8 mouse cellular contexts compared by ENCODE assay signal in the genomic region with DNA sequence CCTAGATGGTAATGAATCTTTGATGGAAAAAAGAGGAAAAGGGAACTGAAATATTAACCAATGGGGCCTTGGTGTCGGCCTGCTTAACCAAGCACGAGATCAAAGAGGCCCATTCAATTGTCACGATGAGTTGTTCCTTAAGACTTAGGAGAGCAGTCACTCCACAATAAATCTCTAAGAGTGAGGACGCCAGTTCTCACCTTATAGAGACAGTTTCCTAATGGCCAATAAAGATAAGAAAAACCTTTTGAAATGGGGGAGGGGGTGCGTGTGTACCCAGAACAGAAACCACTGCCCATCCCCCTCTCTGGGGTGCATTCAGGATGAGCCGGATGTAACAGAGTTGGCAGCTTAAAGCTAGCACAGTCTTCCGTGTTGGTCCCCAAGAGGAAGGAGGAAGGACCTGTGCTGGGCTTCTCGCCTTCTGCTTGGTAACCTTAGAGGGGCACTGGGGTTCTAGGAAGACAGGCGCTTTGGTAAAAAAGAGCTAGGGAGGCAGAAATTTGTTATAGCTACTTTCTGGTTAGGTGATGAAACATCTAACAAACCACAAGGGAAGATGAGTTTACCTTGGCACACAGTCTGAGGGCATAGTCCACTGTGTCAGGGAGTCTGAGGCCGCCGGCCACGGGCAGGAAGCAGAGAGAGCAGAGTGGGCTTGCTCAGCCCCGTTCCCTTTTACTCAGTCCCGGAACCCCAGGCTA. TPM values are rescaled to one million over a fixed set of nuclear protein-coding genes. Genes with fewer than 3 reads are reported as not detected.
DNase-seq lines count a peak whose midpoint lies in the region; ATAC-seq and TF ChIP-seq lines count a peak whose summit lies in the region.

No protein-coding gene starts in this region.

- H3K27ac ChIP-seq in embryonic facial prominence, embryonic 14.5 days (replicated peaks; ENCODE audit: low read depth, low read length), result no peak overlapping the region
- H3K27ac ChIP-seq in embryonic facial prominence, embryonic 10.5 days (replicated peaks), result no peak overlapping the region
- H3K27ac ChIP-seq in CH12.LX (ENCODE audit: insufficient read depth, low read depth), result peak overlapping the region; percentile 97
- H3K27ac ChIP-seq in kidney, embryonic 16.5 days (ENCODE audit: low read length), result peak overlapping the region; percentile 80

- H3K9me3 ChIP-seq in embryonic facial prominence, embryonic 14.5 days (ENCODE audit: control insufficient read depth, low read length), result no peaks in the 10 kb centered on the region
- no peaks in the 10 kb centered on the region for H3K9me3 ChIP-seq in embryonic facial prominence, embryonic 10.5 days
- no peaks in the 10 kb centered on the region for H3K9me3 ChIP-seq in CH12.LX (replicated peaks; ENCODE audit: low read length)
- no peaks in the 10 kb centered on the region for H3K9me3 ChIP-seq in kidney, embryonic 16.5 days (ENCODE audit: low read length)

- WGBS in embryonic facial prominence, embryonic 14.5 days, result 69% methylated on average over 14 of the region's 14 CpGs
- 73% methylated on average over 14 of the region's 14 CpGs for WGBS in embryonic facial prominence, embryonic 10.5 days
- WGBS in kidney, embryonic 16.5 days, result 12% methylated on average over 14 of the region's 14 CpGs

- no peaks in the 10 kb centered on the region for H3K36me3 ChIP-seq in embryonic facial prominence, embryonic 14.5 days (ENCODE audit: control insufficient read depth, insufficient read depth, low read length)
- no peaks in the 10 kb centered on the region for H3K36me3 ChIP-seq in embryonic facial prominence, embryonic 10.5 days (replicated peaks)
- peaks cover 0 to 10% of the 10 kb centered on the region in 2 experiments for H3K36me3 ChIP-seq in CH12.LX (replicated peaks in 1 of 2; ENCODE audit: control insufficient read depth in 1 of 2, insufficient read depth in 1 of 2, low read length in 1 of 2)
- H3K36me3 ChIP-seq in kidney, embryonic 16.5 days (ENCODE audit: insufficient read depth, low read length), result no peaks in the 10 kb centered on the region

- no peak for TF ChIP-seq CTCF in CH12.LX (conservative IDR thresholded peaks at IDR 0.05 in 1 of 2, IDR thresholded peaks at IDR 0.05 in 1 of 2; ENCODE audit: low read depth in 2 of 2, low read length in 2 of 2)

- peak; percentile 50; the same call in 1 of the 2 replicates for ATAC-seq in embryonic facial prominence, embryonic 14.5 days (ENCODE audit: low read depth)
- peak; percentile 61 for ATAC-seq in kidney, embryonic 16.5 days (ENCODE audit: low FRiP score, low TSS enrichment)
- ATAC-seq in neutrophil, adult 5-6 weeks (ENCODE audit: extremely low read depth, insufficient number of reproducible peaks, low FRiP score, poor library complexity, severe bottlenecking), result peak; percentile 54; the same call in 1 of the 2 replicates

- H3K79me2 ChIP-seq in CH12.LX (replicated peaks; ENCODE audit: control insufficient read depth, extremely low read depth, insufficient read depth, poor library complexity, severe bottlenecking), result no peaks in the 10 kb centered on the region

- H3K9ac ChIP-seq in embryonic facial prominence, embryonic 14.5 days (ENCODE audit: low read depth, low read length), result no peak overlapping the region
- peak overlapping the region; percentile 60 for H3K9ac ChIP-seq in CH12.LX (ENCODE audit: insufficient read depth, low read depth)
- no peak overlapping the region for H3K9ac ChIP-seq in kidney, embryonic 16.5 days (replicated peaks; ENCODE audit: low read length)

- peak; percentile 76 for TF ChIP-seq POLR2A in CH12.LX (IDR thresholded peaks at IDR 0.05; ENCODE audit: low read depth, low read length)

- H3K4me3 ChIP-seq in embryonic facial prominence, embryonic 14.5 days (ENCODE audit: low read depth, low read length), result no peak overlapping the region
- no peak overlapping the region for H3K4me3 ChIP-seq in embryonic facial prominence, embryonic 10.5 days
- H3K4me3 ChIP-seq in CH12.LX (replicated peaks in 1 of 3; ENCODE audit: low read depth in 2 of 3, low read length in 2 of 3, poor library complexity in 1 of 3), result peak overlapping the region; percentile 42 to 58 (median 51)
- H3K4me3 ChIP-seq in kidney, embryonic 16.5 days (ENCODE audit: low read length), result no peak overlapping the region

- no peaks in the 10 kb centered on the region; the same call in 1 of the 2 replicates for H3K4me1 ChIP-seq in embryonic facial prominence, embryonic 14.5 days (ENCODE audit: control insufficient read depth, insufficient read depth, low read length)
- peaks cover 23% of the 10 kb centered on the region for H3K4me1 ChIP-seq in embryonic facial prominence, embryonic 10.5 days
- peaks cover 23 to 61% of the 10 kb centered on the region in 2 experiments for H3K4me1 ChIP-seq in CH12.LX (ENCODE audit: control insufficient read depth in 1 of 2, insufficient read depth in 2 of 2)
- peaks cover 33% of the 10 kb centered on the region for H3K4me1 ChIP-seq in kidney, embryonic 16.5 days (ENCODE audit: insufficient read depth, low read length)

- no peaks in the 10 kb centered on the region for H3K27me3 ChIP-seq in embryonic facial prominence, embryonic 14.5 days (replicated peaks; ENCODE audit: control insufficient read depth, insufficient read depth, low read length)
- H3K27me3 ChIP-seq in embryonic facial prominence, embryonic 10.5 days (replicated peaks; ENCODE audit: low read depth, poor library complexity, severe bottlenecking), result no peaks in the 10 kb centered on the region
- H3K27me3 ChIP-seq in CH12.LX (replicated peaks), result no peaks in the 10 kb centered on the region
- no peaks in the 10 kb centered on the region for H3K27me3 ChIP-seq in kidney, embryonic 16.5 days (ENCODE audit: insufficient read depth, low read length)

- intact Hi-C loops in left cerebral cortex, postnatal 4 days (cut with DNase I), result no loop called here

- dilution Hi-C loops in CH12.LX (cut with MboI; ENCODE audit: extremely low pct_ligation_motif_present, extremely low pct_unique_long_range_greater_than_20kb, low sequenced_read_pairs), result no loop called here

- TF ChIP-seq RAD21 in CH12.LX (IDR thresholded peaks at IDR 0.05; ENCODE audit: low read depth, low read length), result no peak; the same call in none of the 2 replicates

- H3K4me2 ChIP-seq in embryonic facial prominence, embryonic 14.5 days (ENCODE audit: low read depth, low read length), result no peak overlapping the region
- H3K4me2 ChIP-seq in CH12.LX (ENCODE audit: insufficient read depth, low read depth, poor library complexity, severe bottlenecking), result peak overlapping the region; percentile 73
- peak overlapping the region; percentile 35 for H3K4me2 ChIP-seq in kidney, embryonic 16.5 days (replicated peaks; ENCODE audit: low read depth, low read length)

- TF ChIP-seq EP300 in CH12.LX (IDR thresholded peaks at IDR 0.05; ENCODE audit: low read length), result peak; percentile 74; the same call in 1 of the 2 replicates

- no peak for DNase-seq in embryonic facial prominence, embryonic 14.5 days (ENCODE audit: low spot score)
- no peak for DNase-seq in embryonic facial prominence, embryonic 10.5 days (ENCODE audit: low spot score)
- DNase-seq in CH12.LX (ENCODE audit: extremely low read depth), result peak; percentile 95
- DNase-seq in right cerebral cortex, postnatal 14 days, result no peak
- DNase-seq in left cerebral cortex, postnatal 4 days, result no peak
- DNase-seq in left cerebral cortex, adult 11 months (ENCODE audit: low spot score), result no peak

- in situ Hi-C loops in CH12.LX (cut with MboI; ENCODE audit: low pct_ligation_motif_present, low pct_unique_long_range_greater_than_20kb, low sequenced_read_pairs), result no loop called here

TF ChIP-seq in CH12.LX, 34 proteins besides CTCF, POLR2A, EP300 and RAD21 (continues in another document):
- no peak for TF ChIP-seq ZKSCAN1 (IDR thresholded peaks at IDR 0.05; ENCODE audit: borderline replicate concordance, low read depth, low read length)
- no peak for TF ChIP-seq JUN (IDR thresholded peaks at IDR 0.05; ENCODE audit: insufficient read depth, low read depth, low read length)
- no peak for TF ChIP-seq CHD1 (IDR thresholded peaks at IDR 0.05; ENCODE audit: low read depth, low read length)
- TF ChIP-seq JUND (conservative IDR thresholded peaks at IDR 0.05; ENCODE audit: low read depth, low read length), result no peak
- peak; percentile 92 for TF ChIP-seq ELF1 (IDR thresholded peaks at IDR 0.05; ENCODE audit: low read depth, low read length)
- peak; percentile 97 for TF ChIP-seq CHD2 (IDR thresholded peaks at IDR 0.05; ENCODE audit: low read length)
- TF ChIP-seq USF1 (IDR thresholded peaks at IDR 0.05; ENCODE audit: low read depth, low read length), result no peak
- peak; percentile 51 for TF ChIP-seq TCF12 (IDR thresholded peaks at IDR 0.05; ENCODE audit: low read depth, low read length)
- no peak; the same call in 1 of the 2 replicates for TF ChIP-seq MXI1 (IDR thresholded peaks at IDR 0.05; ENCODE audit: low read depth, low read length)
- no peak for TF ChIP-seq E2F4 (IDR thresholded peaks at IDR 0.05; ENCODE audit: insufficient replicate concordance, low read depth, low read length)
- TF ChIP-seq SIN3A (IDR thresholded peaks at IDR 0.05; ENCODE audit: low read length), result no peak; the same call in none of the 2 replicates
- peak; percentile 70 for TF ChIP-seq NELFE (IDR thresholded peaks at IDR 0.05; ENCODE audit: low read depth, low read length)
- 0 out of 2 replicates have a peak, but pooled peaks have one; percentile 14 for TF ChIP-seq UBTF (IDR thresholded peaks at IDR 0.05; ENCODE audit: low read depth, low read length)
- TF ChIP-seq TBP (conservative IDR thresholded peaks at IDR 0.05; ENCODE audit: low read depth, low read length), result no peak; the same call in 1 of the 2 replicates

RNA-seq across cellular contexts. Expression of a gene that starts 22.5 kb away (rescaled TPM):
- polyA plus RNA-seq in embryonic facial prominence, embryonic 14.5 days (2014; fragmentation: Nextera tagmentation; extraction: Ambion mirVana), result 5.6 and 7.9 TPM in 2 replicates
- polyA plus RNA-seq in embryonic facial prominence, embryonic 10.5 days (2016; fragmentation: Nextera tagmentation; extraction: Ambion mirVana), result 3.8 TPM in 2 replicates
- total RNA-seq in CH12.LX (2012; rRNA removed) (14.1 and 18.3 TPM in 2 replicates), CH12.LX (2014; rRNA removed) (18.7 and 20.9 TPM in 2 replicates)
- 18.9 and 24.2 TPM in 2 replicates for polyA plus RNA-seq in CH12.LX (2012; ENCODE audit: insufficient read length, low read depth)
- 8.4 and 8.7 TPM in 2 replicates for polyA plus RNA-seq in kidney, embryonic 16.5 days (2015; fragmentation: Nextera tagmentation; extraction: Ambion mirVana)
- 45.0 and 49.8 TPM in 2 replicates for total RNA-seq in neutrophil, adult 5-6 weeks (2017)
- 10 to 100 TPM; 13.0 to 13.2 TPM for total RNA-seq in left cerebral cortex, postnatal 4 days (2021)

RNA-seq across cellular contexts. Expression of a gene that starts 22.7 kb away (rescaled TPM):
- polyA plus RNA-seq in embryonic facial prominence, embryonic 14.5 days (2014; fragmentation: Nextera tagmentation; extraction: Ambion mirVana), result 4.3 and 4.7 TPM in 2 replicates
- 1.5 and 1.6 TPM in 2 replicates for polyA plus RNA-seq in embryonic facial prominence, embryonic 10.5 days (2016; fragmentation: Nextera tagmentation; extraction: Ambion mirVana)
- total RNA-seq in CH12.LX (2012; rRNA removed) (2.2 and 3.3 TPM in 2 replicates), CH12.LX (2014; rRNA removed) (1.3 and 1.4 TPM in 2 replicates)
- 0.76 and 0.79 TPM in 2 replicates for polyA plus RNA-seq in CH12.LX (2012; ENCODE audit: insufficient read length, low read depth)
- polyA plus RNA-seq in kidney, embryonic 16.5 days (2015; fragmentation: Nextera tagmentation; extraction: Ambion mirVana), result 5.3 and 6.5 TPM in 2 replicates
- total RNA-seq in neutrophil, adult 5-6 weeks (2017), result 21.5 and 24.6 TPM in 2 replicates
- 1 to 10 TPM; 4.8 to 6.0 TPM for total RNA-seq in left cerebral cortex, postnatal 4 days (2021)

Comparison
In these comparisons a context has a peak if more than half of its experiments do, and no peak if none do; other contexts are left out.
1. H3K27ac ChIP-seq: peak in CH12.LX (single experiment) and kidney, embryonic 16.5 days (single experiment); none in embryonic facial prominence, embryonic 14.5 days (single experiment) and embryonic facial prominence, embryonic 10.5 days (single experiment).
2. H3K4me3 ChIP-seq: peak in CH12.LX (3 of 3); none in embryonic facial prominence, embryonic 14.5 days (single experiment), embryonic facial prominence, embryonic 10.5 days (single experiment) and kidney, embryonic 16.5 days (single experiment).
3. Peak in every context shown above with its lines, with median percentiles within 50 percentile points of each other: ATAC-seq.